Mouse (Mus musculus) C2C12 (cell line): ENCODE data around the gene Ppp1cc. TPM values are rescaled to one million over a fixed set of nuclear protein-coding genes. Genes with fewer than 3 reads are reported as not detected.

Experiments
- H3K27me3 ChIP-seq: one replicate; pipeline ENCODE4 v1.6.1; 2011; ENCODE audit not compliant: control insufficient read depth, insufficient read depth, insufficient read length
- H3K36me3 ChIP-seq: one replicate; pipeline ENCODE4 v1.6.1; 2011; ENCODE audit not compliant: control insufficient read depth, insufficient read depth
- H3K4me3 ChIP-seq: one replicate; pipeline ENCODE4 v1.5.1; 2011; ENCODE audit warnings: mild to moderate bottlenecking, control low read depth; ENCODE audit not compliant: poor library complexity, insufficient read depth, severe bottlenecking
- H3K79me2 ChIP-seq: one replicate; pipeline ENCODE4 v1.6.1; 2011; ENCODE audit not compliant: control insufficient read depth, insufficient read depth
- H3K79me3 ChIP-seq: one replicate; pipeline ENCODE4 v1.6.1; 2011; ENCODE audit warnings: low read depth, control low read depth
- H3ac ChIP-seq: one replicate; pipeline ENCODE3; 2011; ENCODE audit warnings: low read depth; ENCODE audit not compliant: control insufficient read depth, insufficient read length
- CEBPB ChIP-seq: IDR thresholded peaks from one replicate; pipeline ENCODE4 v1.6.1; 2011; ENCODE audit warnings: low read depth, mild to moderate bottlenecking, control low read depth, moderate library complexity
- CTCF ChIP-seq: IDR thresholded peaks from one replicate; pipeline ENCODE4 v1.5.1; 2011; ENCODE audit not compliant: control insufficient read depth, insufficient read depth, insufficient read length
- FOSL1 ChIP-seq: IDR thresholded peaks from one replicate; pipeline ENCODE4 v1.8.0; 2011; ENCODE audit warnings: mild to moderate bottlenecking, low read length; ENCODE audit not compliant: poor library complexity, insufficient read depth, severe bottlenecking
- MAX ChIP-seq: IDR thresholded peaks from one replicate; pipeline ENCODE4 v1.6.1; 2011; ENCODE audit warnings: mild to moderate bottlenecking, control low read depth
- MYOD1 ChIP-seq: IDR thresholded peaks from one replicate; pipeline ENCODE4 v1.6.1; 2011; ENCODE audit warnings: low read depth; ENCODE audit not compliant: control insufficient read depth, insufficient read length
- MYOG ChIP-seq: IDR thresholded peaks from one replicate; pipeline ENCODE4 v1.6.1; 2011; ENCODE audit not compliant: control insufficient read depth, insufficient read length; ENCODE audit errors: extremely low read depth
- USF1 ChIP-seq: IDR thresholded peaks from one replicate; pipeline ENCODE4 v1.6.1; 2011; ENCODE audit warnings: low read depth, mild to moderate bottlenecking, control low read depth, moderate library complexity
- polyA plus RNA-seq: library from polyadenylated mRNA; unstranded; fragments of >200 nt; fragmentation: generic; extraction: Trizol; gene quantifications from one replicate; pipeline ENCODE4 v1.2.1, GENCODE M21; 2012; ENCODE audit warnings: missing spikeins

Ppp1cc gene
- polyA plus RNA-seq, 1 experiment: 183 TPM

DNA sequence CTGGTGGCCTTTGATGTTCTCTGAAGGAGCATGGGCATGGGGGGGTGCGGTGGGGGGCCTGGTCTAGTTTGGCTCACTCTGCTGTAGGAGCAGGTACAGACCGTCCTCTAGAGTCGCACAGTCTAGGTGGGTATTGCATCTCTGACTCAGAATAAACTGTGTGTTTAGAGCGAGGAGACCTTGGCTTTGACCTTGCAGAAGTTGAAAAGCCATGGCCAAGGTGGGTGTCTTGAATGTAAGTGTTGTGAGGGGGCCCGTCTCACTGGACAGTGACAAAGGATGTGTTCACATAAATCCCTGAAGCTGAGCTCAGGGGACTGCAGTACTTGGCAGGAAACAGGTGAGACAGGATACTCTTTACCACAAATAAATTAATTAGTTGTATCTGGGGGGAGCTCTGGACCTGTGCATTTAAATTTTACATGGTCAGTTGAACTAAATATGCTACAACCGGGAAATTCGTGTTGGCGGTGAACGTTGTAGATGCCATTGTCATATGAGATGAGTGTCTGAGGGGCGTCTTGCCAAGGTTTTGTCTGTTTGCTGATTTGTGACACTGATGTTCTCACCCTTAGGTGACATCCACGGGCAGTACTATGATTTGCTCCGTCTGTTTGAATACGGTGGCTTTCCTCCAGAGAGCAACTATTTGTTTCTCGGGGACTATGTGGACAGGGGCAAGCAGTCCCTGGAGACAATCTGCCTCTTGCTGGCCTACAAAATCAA, 10.4 kb downstream of the Ppp1cc start:
- no peak for TF ChIP-seq MAX
- no peak for TF ChIP-seq MYOD1
- no peak for TF ChIP-seq FOSL1
- TF ChIP-seq CEBPB: no peak
- no peak for TF ChIP-seq MYOG
- no peak for TF ChIP-seq USF1
- no peak for TF ChIP-seq CTCF
- Histone ChIP-seq H3K36me3 (peaks cover 85% of the 10 kb centered on the region), H3ac (no peak overlapping the region), H3K27me3 (no peaks in the 10 kb centered on the region), H3K79me2 (peaks cover 90% of the 10 kb centered on the region), H3K79me3 (peaks cover 63% of the 10 kb centered on the region), H3K4me3 (no peak overlapping the region)

DNA sequence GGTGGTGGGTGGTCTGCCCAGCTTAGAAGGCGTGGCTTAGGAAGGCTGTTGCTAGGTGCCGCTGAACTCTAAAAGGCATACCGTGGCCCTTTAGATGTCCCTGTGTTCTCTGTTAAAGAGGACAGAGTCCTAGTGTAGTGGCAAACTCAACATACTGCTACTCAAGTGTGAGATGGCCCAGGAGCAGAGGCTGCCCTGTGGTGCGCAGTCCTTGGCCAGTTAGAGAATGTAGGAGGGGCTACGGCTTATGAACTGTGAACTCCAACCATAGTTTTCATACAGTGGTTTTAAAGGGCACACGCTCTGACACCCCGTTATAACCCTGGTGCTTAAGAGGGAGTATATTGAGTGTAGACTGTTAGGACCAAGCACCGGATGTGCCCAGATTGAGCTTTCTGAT, 13.0 kb downstream of the Ppp1cc start:
- Histone ChIP-seq H3K79me2 (peaks cover 65% of the 10 kb centered on the region), H3K36me3 (peaks cover 72% of the 10 kb centered on the region)
- no peak for TF ChIP-seq MYOD1
- no peak for TF ChIP-seq FOSL1
- no peak for TF ChIP-seq MYOG
- no peak for TF ChIP-seq CTCF
- no peak for TF ChIP-seq MAX
- TF ChIP-seq USF1: no peak
- TF ChIP-seq CEBPB: no peak

DNA sequence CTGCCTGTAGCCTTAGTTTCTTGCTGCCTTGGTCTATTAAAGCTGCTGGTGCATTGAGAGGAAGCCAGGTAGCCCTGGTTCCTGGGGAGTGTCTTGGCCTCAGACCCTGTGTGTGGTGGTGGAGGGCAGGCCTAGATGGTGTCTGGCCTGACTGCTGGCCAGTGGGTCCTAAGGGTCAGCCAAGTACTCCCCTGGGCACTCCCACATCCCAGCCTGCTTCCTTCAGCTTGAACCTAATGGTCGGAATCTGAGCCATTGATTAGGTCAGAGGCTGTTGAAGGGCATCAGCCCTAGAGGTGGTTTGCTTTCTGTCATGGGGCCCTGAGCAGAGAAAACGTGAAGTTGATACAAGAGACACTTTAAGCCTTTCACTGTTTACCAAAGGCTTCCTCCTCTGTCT, 17.3 kb downstream of the Ppp1cc start:
- Histone ChIP-seq H3K36me3 (peaks cover 54% of the 10 kb centered on the region), H3K79me3 (peaks cover 8% of the 10 kb centered on the region), H3K4me3 (no peak overlapping the region), H3ac (no peak overlapping the region), H3K27me3 (no peaks in the 10 kb centered on the region), H3K79me2 (peaks cover 23% of the 10 kb centered on the region)
- TF ChIP-seq USF1: no peak
- no peak for TF ChIP-seq MAX
- TF ChIP-seq CEBPB: no peak
- no peak for TF ChIP-seq MYOD1
- no peak for TF ChIP-seq CTCF
- no peak for TF ChIP-seq FOSL1
- TF ChIP-seq MYOG: no peak

More for the DNA sequence above, 13.0 kb downstream of the Ppp1cc start:
- Histone ChIP-seq H3K4me3 (no peak overlapping the region), H3K27me3 (no peaks in the 10 kb centered on the region), H3K79me3 (peaks cover 38% of the 10 kb centered on the region), H3ac (no peak overlapping the region)

DNA sequence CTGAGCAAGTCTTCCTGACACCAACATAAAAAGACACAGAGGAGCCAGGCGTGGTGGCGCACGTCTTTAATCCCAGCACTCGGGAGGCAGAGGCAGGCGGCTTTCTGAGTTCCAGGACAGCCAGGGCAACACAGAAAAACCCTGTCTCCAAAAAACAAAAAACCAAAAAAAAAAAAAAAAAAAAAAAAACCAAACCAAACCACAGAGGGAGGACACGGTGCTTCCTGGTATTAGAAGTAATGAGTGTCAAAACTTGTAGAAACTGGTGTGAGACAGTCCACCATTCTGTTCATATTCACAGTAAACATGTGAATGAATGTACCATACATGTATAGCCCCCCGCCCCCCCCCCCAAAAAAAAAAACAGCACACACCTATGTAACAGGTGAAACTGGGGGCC, 17.9 kb downstream of the Ppp1cc start:
- no peaks in the 10 kb centered on the region for H3K27me3 ChIP-seq

DNA sequence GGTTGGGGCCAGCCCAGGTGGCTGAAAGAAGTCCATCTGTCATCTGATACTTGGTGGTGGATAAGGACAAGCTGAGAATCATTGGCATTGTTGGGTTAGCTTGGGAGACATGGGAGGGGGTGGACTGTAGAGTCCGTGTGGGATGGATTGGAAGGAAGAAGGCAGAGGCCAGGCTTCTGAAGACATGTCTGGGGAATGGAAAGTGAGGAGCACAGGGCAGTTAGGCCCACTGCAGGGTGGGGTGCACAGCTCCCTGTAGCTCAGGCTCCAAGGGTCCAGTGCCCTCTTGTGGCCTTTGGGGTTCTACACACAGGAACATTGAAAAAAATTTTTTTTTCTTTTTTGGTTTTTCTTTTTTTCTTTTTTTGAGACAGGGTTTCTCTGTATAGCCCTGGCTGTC, 18.3 kb downstream of the Ppp1cc start:
- Histone ChIP-seq H3K27me3 (no peaks in the 10 kb centered on the region), H3K4me3 (no peak overlapping the region), H3ac (no peak overlapping the region), H3K79me2 (peaks cover 13% of the 10 kb centered on the region), H3K36me3 (peaks cover 44% of the 10 kb centered on the region), H3K79me3 (no peaks in the 10 kb centered on the region)
- TF ChIP-seq MYOD1: no peak
- no peak for TF ChIP-seq USF1
- no peak for TF ChIP-seq FOSL1
- TF ChIP-seq CEBPB: no peak
- TF ChIP-seq CTCF: no peak
- no peak for TF ChIP-seq MAX

More for the DNA sequence above, 17.9 kb downstream of the Ppp1cc start:
- TF ChIP-seq CEBPB (no peak), USF1 (no peak), MYOG (no peak), MYOD1 (no peak), CTCF (no peak), MAX (no peak), FOSL1 (no peak)
- Histone ChIP-seq H3K4me3 (no peak overlapping the region), H3K79me2 (peaks cover 18% of the 10 kb centered on the region), H3K79me3 (peaks cover 4% of the 10 kb centered on the region), H3K36me3 (peaks cover 48% of the 10 kb centered on the region), H3ac (no peak overlapping the region)

DNA sequence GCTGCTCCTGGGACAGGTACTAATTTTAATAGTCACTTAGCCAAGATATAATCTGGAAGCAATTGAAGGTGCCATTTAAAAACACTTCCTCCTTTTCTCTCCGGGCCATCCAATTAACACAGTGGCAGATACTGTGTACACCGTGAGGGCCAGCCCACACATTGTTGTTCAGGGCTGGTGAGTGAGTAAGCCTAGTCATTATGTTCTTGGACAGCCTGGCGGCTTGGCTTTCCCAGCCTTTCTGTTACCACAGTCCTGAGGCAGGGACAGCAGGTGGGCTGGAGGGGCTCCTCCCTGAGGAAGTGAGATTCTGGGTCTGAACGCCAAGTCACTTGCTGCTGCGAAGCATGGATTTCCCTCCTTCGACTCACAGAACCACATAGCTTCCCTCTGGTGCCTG, 21.6 kb downstream of the Ppp1cc start:
- Histone ChIP-seq H3ac (no peak overlapping the region), H3K36me3 (peaks cover 20% of the 10 kb centered on the region), H3K79me3 (no peaks in the 10 kb centered on the region), H3K27me3 (no peaks in the 10 kb centered on the region), H3K4me3 (no peak overlapping the region), H3K79me2 (no peaks in the 10 kb centered on the region)
- TF ChIP-seq MYOD1 (no peak), MYOG (no peak), MAX (no peak), CTCF (no peak), FOSL1 (no peak), CEBPB (no peak), USF1 (no peak)
